Mouse (Mus musculus) monocyte, adult 2 months (primary cell): ENCODE measurements at regions not wholly inside any gene's neighbourhood (a gene's known extent, or its start where the extent isn't known, plus 50 kb on each side); places are given as distances from the start of the nearest gene placed in this dataset.
"Not testable (repeated sequence)": the region's sequence is repeated elsewhere in the genome, so short reads cannot be mapped to it uniquely, and the experiment has no call there.

Source experiments
- DNase-seq, 2 experiments: peaks; one replicate each; pipeline ENCODE4 v3.0.0; 2022; ENCODE audit warnings: low spot score in 2 of 2, low read depth in 1 of 2

DNA sequence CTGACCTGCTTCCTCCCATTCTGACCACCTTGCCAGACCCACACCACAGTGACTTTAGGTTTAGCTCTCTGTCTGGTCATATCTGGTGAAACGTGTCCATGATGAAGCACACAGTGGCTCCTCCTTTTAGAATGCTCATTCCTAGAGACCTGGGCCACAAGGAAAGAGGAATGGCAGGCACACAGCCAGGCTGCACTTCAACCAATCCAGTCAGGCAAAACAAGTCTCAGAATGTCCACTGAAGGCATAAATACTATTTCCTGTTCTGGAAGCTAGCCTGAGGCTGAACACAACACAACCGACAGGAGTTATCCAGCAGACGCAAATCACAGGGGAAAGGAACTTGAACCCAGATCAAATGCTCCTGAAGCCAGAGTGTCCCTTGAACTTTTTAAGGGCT lies 235.4 kb upstream of the Jarid2 start:
- no peak for DNase-seq

DNA sequence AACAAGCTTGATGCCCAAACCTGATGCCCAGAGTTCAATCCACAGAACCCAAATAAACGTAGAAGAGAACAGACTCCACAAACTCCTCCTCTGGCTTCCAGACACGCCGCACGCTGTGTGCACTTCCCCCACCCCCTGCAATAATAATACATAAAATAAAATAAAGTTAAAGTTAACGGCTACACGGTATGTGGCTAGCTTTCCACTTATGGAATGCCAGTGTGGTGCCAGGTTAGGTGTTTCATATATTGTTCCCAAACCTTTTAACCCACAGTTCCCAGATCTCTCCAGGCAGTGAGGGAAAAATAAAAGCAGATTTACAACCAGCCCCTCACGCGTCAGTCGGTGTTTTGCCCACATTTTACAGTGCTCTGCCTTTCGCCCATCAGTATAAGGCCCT lies 233.8 kb upstream of the Jarid2 start:
- DNase-seq: no peak

DNA sequence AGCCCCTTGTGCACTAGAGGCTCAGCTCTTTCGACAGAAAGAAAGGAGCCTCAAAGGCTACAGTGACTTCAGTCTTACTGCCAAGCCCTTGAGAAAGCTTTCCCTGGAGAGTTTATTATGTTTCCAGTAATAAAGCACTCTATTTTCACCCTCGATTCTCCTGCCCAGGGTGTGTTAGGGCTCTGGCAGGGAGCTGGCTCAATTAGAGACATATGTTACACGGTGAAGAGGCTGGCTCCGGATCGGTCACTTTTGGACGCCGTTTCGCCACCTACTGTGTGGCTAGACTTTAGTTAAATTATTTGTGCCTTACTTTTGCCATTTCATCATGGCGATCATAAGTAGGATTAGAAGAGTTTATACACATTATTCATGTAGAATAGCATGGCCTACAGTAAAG lies 232.7 kb upstream of the Jarid2 start:
- DNase-seq: no peak

DNA sequence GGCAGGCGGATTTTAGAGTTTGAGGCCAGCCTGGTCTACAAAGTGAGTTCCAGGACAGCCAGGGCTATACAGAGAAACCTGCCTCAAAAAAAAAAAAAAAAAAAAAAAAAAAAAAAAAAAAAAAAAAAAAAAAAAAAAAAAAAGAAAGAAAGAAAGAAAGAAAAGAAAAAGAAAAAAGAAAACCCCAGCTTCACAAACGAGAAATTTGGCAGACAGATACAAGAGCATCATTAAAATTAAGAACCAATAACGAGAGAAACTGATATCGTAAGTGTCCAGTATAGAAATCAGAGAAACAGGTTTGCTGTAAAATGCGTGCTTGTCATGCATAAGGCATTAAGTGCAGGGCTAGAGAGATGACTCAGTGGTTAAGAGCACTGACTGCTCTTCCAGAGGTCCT lies 228.4 kb upstream of the Jarid2 start:
- DNase-seq: not testable (repeated sequence)

DNA sequence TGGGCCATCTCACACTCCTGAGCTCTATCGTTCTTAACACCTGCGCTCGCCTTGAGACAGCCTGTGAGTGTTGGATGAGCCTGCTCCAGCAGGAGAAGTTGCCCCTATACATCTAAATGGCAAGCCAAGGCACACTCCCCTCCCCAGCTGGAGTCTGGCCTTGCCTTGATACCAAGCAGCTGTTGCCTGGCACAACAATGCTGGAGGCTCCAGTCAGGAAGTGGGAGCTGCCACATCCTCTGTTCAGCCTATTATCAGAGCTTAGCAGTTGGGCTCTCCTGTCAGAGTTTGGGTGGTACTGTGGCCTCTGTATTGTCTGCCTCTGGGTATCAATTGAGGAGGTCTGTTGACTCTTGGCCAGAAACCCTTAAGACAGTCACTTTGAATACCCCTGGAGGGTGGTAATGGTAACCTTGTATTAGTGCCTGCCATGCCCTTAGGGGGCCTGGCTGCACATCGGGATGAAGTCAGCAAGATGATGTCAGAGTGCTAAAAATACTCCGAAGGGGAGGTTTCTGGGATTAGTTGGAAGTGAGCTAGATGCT lies 227.4 kb upstream of the Jarid2 start:
- no peak for DNase-seq

DNA sequence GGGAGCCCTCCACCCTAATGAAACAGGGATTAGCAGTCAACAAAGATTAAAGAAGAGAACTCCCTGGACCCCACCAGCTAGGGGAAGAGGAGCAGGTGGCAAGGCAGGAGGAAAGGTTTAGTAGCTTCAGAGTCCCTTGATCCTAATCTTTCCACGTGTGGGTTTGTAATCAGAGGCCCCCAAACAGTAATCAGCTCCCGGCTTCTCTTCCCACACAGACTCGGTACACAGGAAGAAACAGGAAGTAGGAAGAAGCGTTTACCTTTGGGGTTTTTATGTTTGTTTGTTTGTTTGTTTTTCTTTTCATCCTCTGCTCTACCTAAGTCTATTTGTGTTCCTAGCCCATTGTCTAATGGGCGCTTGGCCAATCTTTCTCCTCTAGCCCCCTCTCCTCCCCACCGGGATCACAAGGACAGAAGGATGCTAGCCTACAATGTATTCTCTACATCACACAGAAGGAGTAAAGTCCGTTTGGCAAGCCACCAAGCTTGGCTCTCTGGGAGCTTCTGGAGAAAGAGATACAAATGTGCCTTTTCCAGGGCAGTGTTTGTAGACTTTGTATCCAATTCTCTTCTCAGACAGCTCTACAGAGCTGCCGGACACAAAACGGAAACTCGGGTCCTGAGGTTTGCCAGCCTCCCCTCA lies 226.5 kb upstream of the Jarid2 start:
- DNase-seq: no peak

DNA sequence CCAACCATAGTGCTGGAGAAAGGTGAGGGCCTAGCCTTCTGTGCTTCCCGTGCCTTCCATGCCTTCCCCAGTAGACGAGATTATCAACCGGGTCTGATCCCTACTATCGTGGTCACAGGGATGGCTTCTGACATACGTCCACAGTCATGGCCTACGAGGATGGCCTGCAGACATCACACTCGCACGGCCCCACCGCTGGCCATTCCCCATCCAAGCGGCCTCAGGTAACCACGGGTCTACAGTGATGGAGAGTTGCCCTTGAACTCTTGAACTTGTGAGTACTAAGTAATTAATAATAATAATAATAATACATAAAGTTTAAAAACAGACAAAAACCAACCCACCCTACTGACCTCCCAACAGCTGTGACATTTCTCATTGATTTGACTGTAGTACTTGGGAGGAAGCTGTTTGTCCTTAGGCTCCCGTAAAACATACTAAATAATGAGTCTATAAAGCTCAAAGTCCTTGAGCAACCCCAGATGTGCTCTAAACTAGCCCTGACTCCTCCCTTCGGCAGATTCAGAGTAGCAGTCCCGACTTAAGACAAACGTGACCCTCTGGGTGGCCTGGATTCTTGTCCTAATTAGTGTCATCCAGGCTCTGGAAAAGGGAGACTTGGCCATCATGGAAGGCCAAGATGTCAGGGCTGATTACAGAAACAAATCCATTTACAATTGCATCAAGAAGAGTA lies 225.9 kb upstream of the Jarid2 start:
- DNase-seq: no peak

DNA sequence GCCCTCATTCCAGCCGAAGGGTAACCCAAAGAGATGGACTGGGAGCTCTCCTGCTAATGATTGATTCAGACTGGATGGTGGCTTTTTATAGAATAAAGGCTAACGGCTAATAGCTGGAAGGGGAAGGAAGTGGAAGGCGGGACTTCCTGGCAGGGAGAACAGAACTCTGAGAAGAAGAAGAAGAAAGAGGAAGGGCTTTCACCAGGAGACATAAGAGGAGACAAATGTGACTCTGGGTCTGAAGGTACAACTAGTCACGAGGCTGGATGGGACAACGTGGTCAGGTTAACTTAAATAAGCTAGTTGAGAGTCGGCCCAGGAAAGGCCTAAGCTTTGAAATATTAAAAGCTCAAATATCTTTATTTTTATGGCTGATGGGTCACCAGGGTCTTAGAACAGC lies 224.8 kb upstream of the Jarid2 start:
- peak in 1 of 2 experiments; percentile 63 for DNase-seq

DNA sequence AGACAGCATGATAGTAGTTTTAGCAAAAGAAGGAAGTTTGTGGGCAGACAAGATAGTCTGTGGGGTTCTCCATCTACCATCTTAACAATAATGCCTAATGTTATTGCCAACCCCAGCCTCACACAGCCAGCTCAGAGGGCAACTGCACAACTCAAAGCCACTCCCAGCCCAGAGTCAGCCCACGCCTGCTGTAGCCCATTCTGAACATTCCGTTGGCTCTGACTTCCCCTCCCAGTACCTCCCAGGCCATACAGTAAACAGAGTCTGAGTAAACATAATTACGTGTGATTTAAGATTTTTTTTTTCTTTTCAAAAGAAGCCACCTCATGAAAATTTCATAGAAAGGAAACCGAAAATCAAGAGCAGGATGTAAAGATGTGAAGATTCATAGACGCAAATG lies 222.3 kb upstream of the Jarid2 start:
- peak; percentile 34 to 61 for DNase-seq

DNA sequence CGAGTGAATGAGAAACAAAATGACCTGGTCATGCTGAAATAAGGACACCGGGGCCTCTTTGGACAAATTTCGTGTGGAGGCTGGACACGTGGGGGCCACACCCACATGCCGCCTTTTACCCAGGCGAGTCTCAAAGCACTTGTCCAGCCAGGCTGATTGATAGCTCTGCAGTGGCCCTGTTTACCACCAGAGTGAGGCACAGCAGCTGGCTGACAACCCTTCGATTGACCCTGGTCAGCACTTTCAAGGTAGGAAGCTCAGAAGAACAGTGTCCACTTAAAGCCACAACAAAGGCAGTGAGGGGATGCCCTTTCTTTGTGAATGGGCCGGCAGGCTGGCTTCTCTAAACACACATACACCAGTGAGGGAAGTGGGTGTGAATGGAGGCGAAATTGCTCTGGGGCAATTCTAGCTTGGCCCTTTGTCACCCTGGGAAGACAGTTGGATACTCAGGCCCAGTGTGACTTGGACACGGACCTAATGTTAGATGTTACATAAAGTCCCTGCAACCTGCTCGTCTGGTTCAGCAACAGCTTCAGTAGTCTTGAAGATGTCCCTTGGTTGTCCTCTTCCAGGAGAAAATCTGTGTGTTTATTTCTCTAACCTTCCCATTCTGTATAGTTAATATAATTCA lies 219.6 kb upstream of the Jarid2 start:
- no peak for DNase-seq

DNA sequence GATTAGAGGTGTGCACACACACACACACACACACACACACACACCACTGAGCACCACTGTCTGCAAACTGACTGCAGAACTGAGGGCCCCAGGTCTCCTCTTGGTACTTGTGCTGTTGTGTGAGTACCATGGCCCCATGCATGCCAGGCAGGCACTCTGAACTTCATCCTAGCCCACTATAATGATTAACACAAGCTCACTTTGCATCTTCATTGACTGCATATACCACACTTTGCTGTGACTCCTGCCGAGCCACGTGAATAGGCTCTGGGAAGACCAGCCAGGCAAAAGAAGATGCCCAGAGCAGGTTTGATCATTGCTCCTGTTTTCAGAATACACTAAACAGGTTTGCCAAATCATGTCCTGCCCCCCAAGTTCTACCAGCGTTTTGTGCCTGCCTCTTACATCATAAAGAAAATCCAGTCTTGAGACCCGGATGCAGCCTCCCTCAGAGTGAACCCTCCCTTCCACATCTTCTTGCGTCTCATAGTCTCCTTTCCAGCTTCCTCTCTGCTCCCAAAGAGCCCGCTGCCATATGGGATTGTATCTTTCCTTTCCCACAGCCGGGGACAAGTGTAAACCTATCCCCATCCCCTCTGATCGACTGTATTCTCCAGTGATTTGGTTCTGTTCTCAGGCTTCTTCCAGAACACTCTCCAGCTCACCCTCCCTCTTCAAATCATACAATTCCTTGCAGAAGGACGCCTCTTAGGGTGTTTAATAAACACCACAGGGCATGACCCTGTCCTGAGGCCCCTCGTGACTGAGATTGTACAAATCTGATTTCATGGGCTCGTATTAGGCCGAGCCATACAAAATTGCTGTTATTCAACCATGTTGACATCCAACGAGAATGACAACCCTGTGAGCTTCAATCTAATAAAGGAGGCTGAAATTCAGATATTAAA lies 215.6 kb upstream of the Jarid2 start:
- no peak for DNase-seq

DNA sequence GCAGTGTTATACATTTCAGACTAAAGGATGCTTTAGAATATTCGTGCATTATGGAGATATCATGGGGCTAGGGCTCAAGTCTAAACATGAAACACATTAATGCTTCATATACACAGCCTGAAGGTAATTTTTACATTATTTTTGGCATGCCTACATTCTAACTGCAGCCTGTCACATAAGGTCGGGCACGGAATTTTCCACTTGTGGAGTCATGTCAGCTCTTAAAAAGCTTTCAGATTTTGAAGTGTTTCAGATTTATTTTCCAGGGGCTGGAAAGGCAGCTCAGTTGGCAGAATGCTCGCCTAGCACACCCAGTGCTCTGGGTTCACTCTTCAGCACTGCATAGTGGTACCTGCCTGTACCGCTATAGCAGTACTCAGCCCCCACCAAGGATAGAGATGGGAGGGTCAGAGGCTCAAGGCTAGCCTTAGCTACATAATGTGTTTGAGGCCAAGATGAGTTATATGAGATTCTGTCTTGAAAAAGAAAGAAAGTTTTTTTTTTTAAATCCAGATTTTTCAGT lies 214.6 kb upstream of the Jarid2 start:
- no peak for DNase-seq

DNA sequence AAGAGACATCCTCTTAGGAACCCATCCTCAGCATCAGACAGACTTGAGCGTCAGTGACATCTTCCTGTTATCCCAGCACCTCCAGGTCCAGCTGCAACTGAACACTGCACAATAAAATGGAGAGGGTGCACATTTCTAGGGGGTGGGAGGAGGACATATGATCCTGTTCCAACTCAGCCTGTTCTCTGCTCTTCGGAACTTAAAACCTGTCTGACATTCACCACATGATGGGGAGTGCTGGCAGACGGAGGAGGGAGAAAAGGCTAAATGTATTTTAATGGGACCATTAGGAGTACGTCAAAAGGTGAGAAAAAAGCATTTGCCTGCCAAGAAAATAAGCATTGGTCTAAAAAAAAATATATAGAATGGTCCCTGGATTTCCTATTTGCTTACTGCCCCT lies 212.4 kb upstream of the Jarid2 start:
- no peak for DNase-seq

DNA sequence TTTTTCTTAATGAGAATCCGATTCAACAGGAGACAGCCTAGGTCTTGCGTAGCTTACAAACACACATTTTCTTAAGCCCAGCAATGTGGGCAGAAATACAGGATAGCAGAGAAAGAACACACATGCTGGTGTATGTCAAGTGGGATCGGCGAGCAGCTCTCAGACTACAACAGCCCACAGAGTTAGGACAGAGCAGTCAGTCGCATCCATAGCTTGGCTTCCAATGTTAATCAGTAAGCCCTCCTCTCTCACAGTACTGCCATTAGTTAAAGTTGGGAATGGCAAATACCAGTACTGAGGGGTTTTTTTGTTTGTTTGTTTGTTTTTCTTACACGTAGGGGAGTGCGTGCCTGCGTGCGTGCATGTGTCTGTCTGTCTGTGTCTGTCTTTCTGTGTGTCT lies 212.0 kb upstream of the Jarid2 start:
- no peak for DNase-seq

DNA sequence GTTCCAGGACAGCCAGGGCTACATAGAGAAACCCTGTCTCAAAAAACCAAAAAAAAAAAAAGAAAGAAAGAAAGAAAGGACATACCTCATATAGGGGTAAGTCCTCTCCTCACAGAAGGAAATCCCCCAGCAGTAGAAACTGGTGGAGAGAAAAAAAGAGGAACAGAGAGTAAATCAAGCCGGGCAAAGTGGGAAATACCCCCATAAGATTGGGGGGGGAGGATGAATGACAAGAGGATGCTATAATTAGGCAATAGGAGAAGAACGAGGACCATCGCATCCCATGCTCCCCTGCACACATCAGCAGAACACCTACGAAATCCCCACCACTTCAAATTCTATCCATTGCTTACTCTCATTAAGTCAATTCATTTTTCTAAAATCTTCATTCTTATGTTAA lies 211.1 kb upstream of the Jarid2 start:
- no peak for DNase-seq

DNA sequence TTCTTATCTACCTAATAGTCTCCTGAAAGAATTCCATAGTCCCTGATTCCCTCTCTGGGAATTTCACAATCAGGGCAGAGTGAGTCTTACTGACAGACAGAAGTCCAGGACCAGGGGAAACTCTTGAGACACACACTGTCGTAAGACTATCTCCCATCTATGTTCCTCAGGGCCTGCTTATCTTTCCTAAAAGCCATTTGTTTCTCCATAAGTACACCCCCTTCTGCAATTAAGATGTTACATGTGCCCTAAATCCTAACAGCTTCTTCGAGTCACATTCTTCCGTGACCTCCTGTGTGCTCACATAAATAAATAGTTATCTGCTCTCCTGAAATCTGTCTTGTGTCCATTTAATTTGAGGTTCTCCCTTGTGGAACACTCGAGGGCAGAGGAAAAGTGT lies 205.8 kb upstream of the Jarid2 start:
- no peak for DNase-seq

DNA sequence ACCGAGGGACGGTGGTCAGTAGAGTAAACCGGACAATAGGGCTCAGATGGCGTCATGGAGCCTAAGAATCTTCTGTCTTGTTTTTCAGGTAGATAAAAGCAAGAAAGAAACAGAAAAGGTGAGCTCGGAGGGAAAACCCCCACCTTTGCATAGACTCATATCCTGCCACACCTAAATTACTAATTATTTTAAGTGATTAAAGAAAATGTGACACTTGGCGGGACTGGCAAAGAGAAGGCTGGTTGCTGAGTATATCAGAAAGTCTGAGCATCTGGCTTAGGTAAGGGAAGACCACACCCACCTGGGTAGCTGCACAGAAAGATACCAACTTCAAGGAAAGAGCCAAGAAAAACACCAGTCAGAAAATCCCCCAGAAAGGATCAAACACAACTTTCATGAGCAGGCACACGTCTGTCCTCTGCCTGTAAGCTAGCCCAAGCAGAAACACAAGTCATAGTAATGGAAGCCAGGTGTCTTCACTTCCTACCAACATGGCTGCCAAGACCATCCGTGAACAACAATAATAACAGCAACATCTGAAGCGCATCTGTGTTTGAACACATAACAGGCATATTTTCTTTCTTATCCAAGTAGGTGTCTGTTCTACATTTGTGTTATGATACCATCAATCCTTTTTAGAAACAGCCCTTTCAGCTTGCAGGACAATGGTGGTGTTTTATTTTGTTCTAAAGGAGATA lies 198.3 kb upstream of the Jarid2 start:
- no peak for DNase-seq

DNA sequence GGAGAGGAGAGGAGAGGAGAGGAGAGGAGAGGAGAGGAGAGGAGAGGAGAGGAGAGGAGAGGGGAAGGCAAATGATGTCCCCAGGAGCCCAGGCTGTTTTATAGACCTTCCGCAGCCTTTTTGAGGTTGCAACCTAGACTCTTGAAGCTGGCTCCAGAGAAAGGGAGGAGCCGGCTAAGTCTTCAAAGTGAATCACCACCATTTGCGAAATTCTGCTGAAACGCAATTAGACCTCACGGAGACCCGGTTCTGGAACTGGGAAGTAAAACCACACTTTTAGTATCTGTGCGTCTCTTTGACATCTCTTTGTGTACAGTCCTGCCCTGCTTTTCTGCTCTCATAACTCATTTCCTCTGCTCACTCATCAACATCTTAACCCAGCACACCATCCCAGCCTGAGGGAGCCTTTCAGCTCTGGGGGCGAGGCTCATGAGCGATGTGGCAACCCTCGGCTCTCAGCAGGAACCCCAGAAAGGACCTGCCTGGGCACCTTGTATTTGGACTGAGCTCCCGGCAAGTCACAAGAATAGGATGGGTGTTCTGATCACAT lies 196.6 kb upstream of the Jarid2 start:
- peak; percentile 81 to 86 for DNase-seq

DNA sequence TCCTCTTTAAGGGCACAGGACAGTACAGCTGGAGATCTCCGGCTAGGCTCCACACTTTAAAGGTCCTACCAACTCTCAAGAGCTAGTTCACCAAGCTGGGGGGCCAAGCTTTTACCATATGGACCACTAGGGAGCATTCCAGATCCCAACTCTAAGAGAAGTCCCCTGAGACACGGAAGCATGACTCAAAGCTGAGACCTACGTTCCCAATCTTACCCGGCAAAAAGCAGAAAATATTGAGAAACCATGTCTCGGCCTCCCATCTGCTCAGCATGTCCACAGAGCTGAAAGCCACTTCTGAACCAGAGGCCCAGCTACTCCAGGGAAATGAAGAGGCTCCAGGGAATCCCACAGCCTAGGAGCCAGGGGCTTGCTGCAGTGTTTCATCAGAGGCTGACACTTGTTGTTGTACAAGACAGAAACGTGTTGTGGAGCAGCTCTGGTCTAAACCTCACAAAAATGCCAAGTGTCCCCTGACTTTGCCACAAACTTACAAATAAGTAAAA lies 194.6 kb upstream of the Jarid2 start:
- no peak for DNase-seq

DNA sequence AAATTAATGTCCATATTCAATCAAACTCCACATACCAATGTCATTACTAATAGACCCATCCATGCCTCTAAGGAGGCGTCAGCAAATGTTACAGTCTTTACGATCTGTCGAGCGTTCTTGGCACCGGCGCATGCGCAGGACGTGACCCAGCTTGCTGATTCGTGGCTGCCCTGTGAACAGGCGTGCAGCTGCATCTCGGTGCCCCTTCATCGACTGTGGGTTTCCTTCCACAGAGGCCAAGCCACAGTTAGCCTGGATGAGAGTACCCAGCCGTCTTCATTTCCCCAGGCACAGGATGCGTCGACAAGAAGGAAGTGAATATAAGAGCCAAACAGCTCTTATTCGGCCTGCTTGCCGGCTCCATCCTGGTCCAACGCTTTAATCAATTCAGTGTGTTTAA lies 193.8 kb upstream of the Jarid2 start:
- peak in 1 of 2 experiments; percentile 47 for DNase-seq
